Mouse (Mus musculus): ENCODE measurements at regions not wholly inside any gene's neighbourhood (a gene's known extent, or its start where the extent isn't known, plus 50 kb on each side); places are given as distances from the start of the nearest gene placed in this dataset.

GRCm38 (mm10) chr2:84549626-84550025 is 73.1 kb upstream of the Tfpi start:
- DNase-seq (ENCODE audit: low spot score in 2 of 2): peak in 1 of 2 experiments; percentile 52

- DNase-seq (ENCODE audit: low spot score in 2 of 2): no peak
These were observed 72.0 kb upstream of the Tfpi start for GRCm38 (mm10) chr2:84548625-84549024.

GRCm38 (mm10) chr2:84545676-84546075 is 69.1 kb upstream of the Tfpi start:
- no peak for DNase-seq (ENCODE audit: low spot score in 2 of 2)

GRCm38 (mm10) chr2:84544739-84545138 is 68.2 kb upstream of the Tfpi start:
- no peak for DNase-seq (ENCODE audit: low spot score in 2 of 2)

- no peak for DNase-seq (ENCODE audit: low spot score in 2 of 2)
These were observed 67.6 kb upstream of the Tfpi start for GRCm38 (mm10) chr2:84544146-84544545.

GRCm38 (mm10) chr2:84541440-84541839 is 64.9 kb upstream of the Tfpi start:
- DNase-seq (ENCODE audit: low spot score in 2 of 2): no peak

- DNase-seq (ENCODE audit: low spot score in 2 of 2): no peak
These were observed 62.5 kb upstream of the Tfpi start for GRCm38 (mm10) chr2:84539096-84539495.

GRCm38 (mm10) chr2:84537957-84538356 is 61.4 kb upstream of the Tfpi start:
- no peak for DNase-seq (ENCODE audit: low spot score in 2 of 2)

GRCm38 (mm10) chr2:84531215-84531614 is 54.6 kb upstream of the Tfpi start:
- no peak for DNase-seq (ENCODE audit: low spot score in 2 of 2)

GRCm38 (mm10) chr2:84528847-84529775 is 52.5 kb upstream of the Tfpi start:
- DNase-seq (ENCODE audit: low spot score in 2 of 2): no peak
